Mouse (Mus musculus) liver, postnatal 0 days (tissue): ENCODE measurements around the gene Tbc1d14. TPM values are rescaled to one million over a fixed set of nuclear protein-coding genes. Genes with fewer than 3 reads are reported as not detected.

Experiments used
- ATAC-seq: fragments of 200-750 bp; cut with Nextera tagmentation; 2 replicates; pipeline ENCODE4 v1.8.0; 2017; ENCODE audit warnings: mild to moderate bottlenecking, moderate library complexity
- DNase-seq: peaks from one replicate; pipeline ENCODE4 v3.0.0-alpha.2; 2016
- H3K27ac ChIP-seq: fragments of 300-500 bp; sonication (generic); 2 replicates; pipeline ENCODE4 v1.5.1; 2014; ENCODE audit warnings: antibody characterized with exemption, moderate library complexity, mild to moderate bottlenecking, low read depth
- H3K27me3 ChIP-seq: fragments of 300-500 bp; sonication (generic); 2 replicates; pipeline ENCODE4 v1.6.1; 2014; ENCODE audit warnings: low read length, control low read depth, mixed read lengths; ENCODE audit not compliant: insufficient read depth
- H3K36me3 ChIP-seq: fragments of 300-500 bp; sonication (generic); replicated peaks from 2 replicates; pipeline ENCODE4 v1.6.1; 2014; ENCODE audit warnings: mild to moderate bottlenecking, control low read depth, low read length, moderate library complexity, mixed read lengths; ENCODE audit not compliant: insufficient read depth
- H3K4me1 ChIP-seq: fragments of 300-500 bp; sonication (generic); 2 replicates; pipeline ENCODE4 v1.6.1; 2014; ENCODE audit warnings: antibody characterized with exemption, mild to moderate bottlenecking, control low read depth; ENCODE audit not compliant: insufficient read depth
- H3K4me2 ChIP-seq: fragments of 300-500 bp; sonication (generic); 2 replicates; pipeline ENCODE4 v1.6.1; 2014; ENCODE audit warnings: low read depth, mild to moderate bottlenecking, low read length, moderate library complexity, mixed read lengths
- H3K4me3 ChIP-seq: fragments of 300-500 bp; sonication (generic); 2 replicates; pipeline ENCODE4 v1.5.1; 2014; ENCODE audit warnings: low read depth, low read length
- H3K9ac ChIP-seq: fragments of 300-500 bp; sonication (generic); replicated peaks from 2 replicates; pipeline ENCODE4 v1.6.1; 2014; ENCODE audit warnings: mild to moderate bottlenecking, moderate library complexity
- H3K9me3 ChIP-seq: fragments of 300-500 bp; sonication (generic); 2 replicates; pipeline ENCODE4 v1.6.1; 2016; ENCODE audit warnings: mild to moderate bottlenecking, control low read depth, low read length, mixed read lengths
- CTCF ChIP-seq: sonication (generic); IDR thresholded peaks from 2 replicates; pipeline ENCODE4 v1.5.1; 2016; ENCODE audit warnings: antibody characterized with exemption, low read depth
- EP300 ChIP-seq: IDR thresholded peaks from 2 replicates; pipeline ENCODE4 v1.6.1; 2016; ENCODE audit warnings: antibody characterized with exemption, low read depth, mild to moderate bottlenecking
- WGBS: fragments of 180-500 bp; shearing (Covaris S2); extraction: QIAGEN DNeasy Blood & Tissue Kit; methylation state at CpG from one replicate; pipeline ENCODE4 v1.1.7; 2014; ENCODE audit not compliant: insufficient replicate concordance; 5-methylcytosine and 5-hydroxymethylcytosine counted together
- polyA plus RNA-seq: library from polyadenylated mRNA; unstranded; fragments of >200 nt; fragmentation: Nextera tagmentation; extraction: Ambion mirVana; gene quantifications from 2 replicates; pipeline ENCODE4 v1.2.1, GENCODE M21; 2015

Tbc1d14 gene
- 5.7 and 6.5 TPM in 2 replicates for polyA plus RNA-seq

DNA sequence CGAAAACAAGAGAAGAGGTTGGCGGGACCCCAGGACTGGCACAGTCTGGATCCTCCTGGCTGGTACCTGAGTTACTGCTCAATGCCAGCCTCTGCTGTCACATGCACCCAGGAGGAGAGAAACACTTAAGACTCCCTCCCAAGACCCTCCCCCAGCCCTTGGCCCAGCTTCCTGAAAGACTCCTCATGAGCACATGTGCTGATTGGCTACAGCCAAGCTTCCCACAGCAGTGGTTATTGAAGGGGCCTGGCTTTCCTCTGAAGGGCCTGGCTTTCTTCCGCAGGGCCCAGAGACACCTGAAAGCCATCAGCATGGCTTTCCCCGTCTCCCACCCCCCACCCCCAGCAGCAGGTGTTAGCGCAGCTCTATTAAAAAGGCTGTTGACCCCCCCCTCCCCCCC, at the start of gene Tbc1d14:
Gene Tbc1d14 (minus strand): TSS at position 101 of the 400 bp plus-strand sequence.
- ATAC-seq (no peak), DNase-seq (no peak)
- Histone ChIP-seq H3K9me3 (no peaks in the 10 kb centered on the region), H3K4me3 (no peak within 1 kb of the TSS), H3K27me3 (no peaks in the 10 kb centered on the region), H3K27ac (no peak within 1 kb of the TSS), H3K4me2 (no peak within 1 kb of the TSS), H3K4me1 (no peaks in the 10 kb centered on the region), H3K9ac (no peak within 1 kb of the TSS), H3K36me3 (no peaks in the 10 kb centered on the region)
- TF ChIP-seq EP300: no peak
- 75% methylated on average over 5 of the region's 5 CpGs for WGBS

DNA sequence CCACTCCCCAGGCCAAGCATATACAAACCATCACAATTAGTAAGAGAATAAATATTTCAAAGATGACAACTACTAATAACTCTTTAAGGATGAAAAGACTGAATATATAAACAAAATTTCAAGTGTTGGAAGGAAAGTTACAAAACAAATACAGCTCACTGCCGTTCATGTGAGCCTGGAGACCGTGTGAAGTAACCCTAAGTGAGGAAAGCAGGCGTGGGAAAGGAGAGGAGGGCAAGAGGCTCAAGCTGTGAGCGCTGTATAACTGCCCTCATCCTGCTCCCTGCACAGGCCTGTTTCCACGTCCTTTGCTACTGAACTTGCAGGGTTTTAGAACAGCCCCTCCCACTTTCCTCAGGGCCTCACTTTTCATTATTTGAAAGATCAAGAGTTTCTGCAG, 32.5 kb upstream of the Tbc1d14 start:
- TF ChIP-seq EP300 (no peak), CTCF (no peak)
- no peak overlapping the region for H3K4me2 ChIP-seq
- H3K4me1 ChIP-seq: peaks cover 14% of the 10 kb centered on the region
- H3K9me3 ChIP-seq: no peaks in the 10 kb centered on the region
- whole genome bisulfite sequencing: 78% methylated on average over 5 of the region's 5 CpGs
- ATAC-seq (no peak), DNase-seq (no peak)
- no peaks in the 10 kb centered on the region for H3K27me3 ChIP-seq
- H3K27ac ChIP-seq: no peak overlapping the region
- no peak overlapping the region for H3K9ac ChIP-seq
- peaks cover 22% of the 10 kb centered on the region for H3K36me3 ChIP-seq
- no peak overlapping the region for H3K4me3 ChIP-seq

- Histone ChIP-seq H3K4me2 (no peak overlapping the region), H3K27me3 (no peaks in the 10 kb centered on the region), H3K4me1 (peaks cover 26% of the 10 kb centered on the region), H3K9me3 (no peaks in the 10 kb centered on the region), H3K4me3 (no peak overlapping the region), H3K36me3 (peaks cover 26% of the 10 kb centered on the region), H3K9ac (no peak overlapping the region), H3K27ac (no peak overlapping the region)
- 81% methylated on average over 5 of the region's 5 CpGs for WGBS
- ATAC-seq: no peak
- no peak for DNase-seq
- TF ChIP-seq EP300: no peak
- TF ChIP-seq CTCF: no peak
These were observed 30.6 kb upstream of the Tbc1d14 start for GRCm38 (mm10) chr5:36623670-36624069.

- Histone ChIP-seq H3K27me3 (no peaks in the 10 kb centered on the region), H3K27ac (peak overlapping the region; percentile 91), H3K4me3 (peak overlapping the region; percentile 23), H3K4me1 (peaks cover 26% of the 10 kb centered on the region), H3K36me3 (peaks cover 32% of the 10 kb centered on the region), H3K4me2 (peak overlapping the region; percentile 62), H3K9me3 (no peaks in the 10 kb centered on the region), H3K9ac (peak overlapping the region; percentile 47)
- TF ChIP-seq CTCF (no peak), EP300 (no peak)
- peak; percentile 73 for ATAC-seq
- 39% methylated on average over 5 of the region's 5 CpGs for WGBS
- DNase-seq: no peak
These were observed 28.0 kb upstream of the Tbc1d14 start for GRCm38 (mm10) chr5:36621058-36621449.

DNA sequence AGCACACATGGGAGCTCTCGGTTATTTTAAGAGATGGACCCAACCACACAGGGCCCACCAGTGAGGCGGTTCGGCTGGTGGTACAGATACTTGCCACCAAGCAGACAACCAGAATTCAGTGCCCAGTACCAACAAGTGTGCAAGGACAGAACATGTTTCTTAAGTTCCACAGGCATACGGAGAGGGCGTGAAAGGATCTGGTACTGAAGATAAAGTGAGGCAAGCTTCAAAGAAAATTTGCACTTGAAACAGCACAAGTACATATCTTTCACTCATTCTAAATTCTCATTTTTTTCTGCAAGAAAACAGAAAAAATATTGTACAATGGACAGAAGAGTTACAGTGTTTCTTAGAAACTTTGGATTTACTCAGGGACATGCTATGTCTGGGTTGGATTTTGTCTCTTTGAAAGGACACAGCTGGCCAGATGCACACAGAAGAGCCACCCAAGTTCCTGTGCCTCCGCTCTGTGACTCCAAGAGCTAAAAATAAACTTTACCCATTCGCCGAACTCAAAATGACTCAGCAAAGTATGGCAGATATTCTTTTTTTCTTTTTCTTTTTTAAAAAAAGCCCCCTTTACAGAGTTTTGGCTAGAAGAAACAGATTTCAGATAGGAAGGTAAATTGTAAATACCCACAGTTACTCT, 27.5 kb upstream of the Tbc1d14 start:
- Histone ChIP-seq H3K4me2 (peak overlapping the region; percentile 62), H3K36me3 (peaks cover 38% of the 10 kb centered on the region), H3K4me3 (peak overlapping the region; percentile 23), H3K9ac (peak overlapping the region; percentile 47), H3K4me1 (peaks cover 26% of the 10 kb centered on the region), H3K27ac (peak overlapping the region; percentile 91), H3K27me3 (no peaks in the 10 kb centered on the region), H3K9me3 (no peaks in the 10 kb centered on the region)
- ATAC-seq (peak; percentile 89), DNase-seq (no peak)
- TF ChIP-seq CTCF (no peak), EP300 (peak; percentile 85)
- 38% methylated on average over 8 of the region's 8 CpGs for WGBS

- Histone ChIP-seq H3K9ac (no peak overlapping the region), H3K36me3 (peaks cover 54% of the 10 kb centered on the region), H3K27ac (peak overlapping the region; percentile 66; the same call in 1 of the 2 replicates), H3K4me1 (peaks cover 26% of the 10 kb centered on the region), H3K4me3 (no peak overlapping the region), H3K4me2 (no peak overlapping the region), H3K9me3 (no peaks in the 10 kb centered on the region), H3K27me3 (no peaks in the 10 kb centered on the region)
- TF ChIP-seq CTCF: no peak
- TF ChIP-seq EP300: 0 out of 2 replicates have a peak, but pooled peaks have one; percentile 20
- DNase-seq: no peak
- 77% methylated on average over 5 of the region's 5 CpGs for WGBS
- ATAC-seq: no peak
These were observed 25.8 kb upstream of the Tbc1d14 start for GRCm38 (mm10) chr5:36618890-36619289.
